Mouse (Mus musculus): ENCODE results near the gene Wnt3. TPM values are rescaled to one million over a fixed set of nuclear protein-coding genes. Genes with fewer than 3 reads are reported as not detected.
A peak's percentile ranks its signal among the peaks of the same experiment; 100 is the strongest.

Wnt3 gene
- 13.8 and 14.2 TPM in 2 replicates for polyA plus RNA-seq (2014; fragmentation: Nextera tagmentation; extraction: Ambion mirVana)

- ATAC-seq (ENCODE audit: low FRiP score) (peak; percentile 78), DNase-seq (ENCODE audit: low spot score, missing footprints) (peak; percentile 98)
- peaks cover 62% of the 10 kb centered on the region for H3K27me3 ChIP-seq (ENCODE audit: control insufficient read depth, insufficient read depth, low read length)
- H3K4me1 ChIP-seq (ENCODE audit: control insufficient read depth, insufficient read depth, low read length), result peaks cover 37% of the 10 kb centered on the region
- peak within 1 kb of the TSS; percentile 54 for H3K4me3 ChIP-seq (ENCODE audit: low read depth, low read length)
- no peaks in the 10 kb centered on the region for H3K9me3 ChIP-seq (ENCODE audit: control insufficient read depth, low read length)
- H3K4me2 ChIP-seq, result peak within 1 kb of the TSS; percentile 66
- peak within 1 kb of the TSS; percentile 30; the same call in 1 of the 2 replicates for H3K27ac ChIP-seq (ENCODE audit: low read depth, low read length)
- WGBS, result under 1% methylated on average over 60 of the region's 60 CpGs
- H3K36me3 ChIP-seq (ENCODE audit: control insufficient read depth, insufficient read depth, low read length), result no peaks in the 10 kb centered on the region
- peak within 1 kb of the TSS; percentile 70 for H3K9ac ChIP-seq (ENCODE audit: low read length)
Measured at GRCm38 (mm10) chr11:103773387-103774227, at the start of gene Wnt3. Gene Wnt3, plus strand, starts transcription at chr11:103774150.

GRCm38 (mm10) chr11:103724331-103724771 lies 49.6 kb upstream of the Wnt3 start:
- Histone ChIP-seq H3K4me3 (ENCODE audit: low read depth, low read length) (no peak overlapping the region), H3K36me3 (ENCODE audit: control insufficient read depth, insufficient read depth, low read length) (no peaks in the 10 kb centered on the region), H3K4me1 (ENCODE audit: control insufficient read depth, insufficient read depth, low read length) (peaks cover 9% of the 10 kb centered on the region), H3K27me3 (ENCODE audit: control insufficient read depth, insufficient read depth, low read length) (no peaks in the 10 kb centered on the region), H3K4me2 (no peak overlapping the region), H3K9me3 (ENCODE audit: control insufficient read depth, low read length) (no peaks in the 10 kb centered on the region), H3K27ac (ENCODE audit: low read depth, low read length) (no peak overlapping the region), H3K9ac (ENCODE audit: low read length) (no peak overlapping the region)
- WGBS, result 88% methylated on average over 11 of the region's 11 CpGs
- ATAC-seq (ENCODE audit: low FRiP score) (no peak), DNase-seq (ENCODE audit: low spot score, missing footprints) (no peak)

GRCm38 (mm10) chr11:103729282-103729985 lies 44.5 kb upstream of the Wnt3 start:
- no peak overlapping the region for H3K27ac ChIP-seq (ENCODE audit: low read depth, low read length)
- no peak overlapping the region for H3K9ac ChIP-seq (ENCODE audit: low read length)
- H3K4me3 ChIP-seq (ENCODE audit: low read depth, low read length), result no peak overlapping the region
- WGBS, result 77% methylated on average over 9 of the region's 9 CpGs
- H3K36me3 ChIP-seq (ENCODE audit: control insufficient read depth, insufficient read depth, low read length), result no peaks in the 10 kb centered on the region
- no peak overlapping the region for H3K4me2 ChIP-seq
- DNase-seq (ENCODE audit: low spot score, missing footprints) (no peak), ATAC-seq (ENCODE audit: low FRiP score) (no peak)
- H3K27me3 ChIP-seq (ENCODE audit: control insufficient read depth, insufficient read depth, low read length), result no peaks in the 10 kb centered on the region
- H3K4me1 ChIP-seq (ENCODE audit: control insufficient read depth, insufficient read depth, low read length), result no peaks in the 10 kb centered on the region
- no peaks in the 10 kb centered on the region for H3K9me3 ChIP-seq (ENCODE audit: control insufficient read depth, low read length)

GRCm38 (mm10) chr11:103731594-103731993 lies 42.4 kb upstream of the Wnt3 start:
- Histone ChIP-seq H3K27me3 (ENCODE audit: control insufficient read depth, insufficient read depth, low read length) (no peaks in the 10 kb centered on the region), H3K36me3 (ENCODE audit: control insufficient read depth, insufficient read depth, low read length) (no peaks in the 10 kb centered on the region), H3K9ac (ENCODE audit: low read length) (no peak overlapping the region), H3K9me3 (ENCODE audit: control insufficient read depth, low read length) (no peaks in the 10 kb centered on the region), H3K27ac (ENCODE audit: low read depth, low read length) (no peak overlapping the region), H3K4me1 (ENCODE audit: control insufficient read depth, insufficient read depth, low read length) (no peaks in the 10 kb centered on the region), H3K4me3 (ENCODE audit: low read depth, low read length) (no peak overlapping the region), H3K4me2 (no peak overlapping the region)
- DNase-seq (ENCODE audit: low spot score, missing footprints) (no peak), ATAC-seq (ENCODE audit: low FRiP score) (no peak)
- WGBS, result 91% methylated on average over 9 of the region's 9 CpGs

GRCm38 (mm10) chr11:103732306-103732705 lies 41.6 kb upstream of the Wnt3 start:
- Histone ChIP-seq H3K36me3 (ENCODE audit: control insufficient read depth, insufficient read depth, low read length) (no peaks in the 10 kb centered on the region), H3K4me3 (ENCODE audit: low read depth, low read length) (no peak overlapping the region), H3K9me3 (ENCODE audit: control insufficient read depth, low read length) (no peaks in the 10 kb centered on the region), H3K4me1 (ENCODE audit: control insufficient read depth, insufficient read depth, low read length) (no peaks in the 10 kb centered on the region), H3K9ac (ENCODE audit: low read length) (no peak overlapping the region), H3K27ac (ENCODE audit: low read depth, low read length) (no peak overlapping the region), H3K4me2 (no peak overlapping the region), H3K27me3 (ENCODE audit: control insufficient read depth, insufficient read depth, low read length) (no peaks in the 10 kb centered on the region)
- no peak for DNase-seq (ENCODE audit: low spot score, missing footprints)
- WGBS, result 82% methylated on average over 7 of the region's 7 CpGs
- ATAC-seq (ENCODE audit: low FRiP score), result no peak

- WGBS, result 69% methylated on average over 4 of the region's 4 CpGs
- Histone ChIP-seq H3K4me1 (ENCODE audit: control insufficient read depth, insufficient read depth, low read length) (no peaks in the 10 kb centered on the region), H3K4me3 (ENCODE audit: low read depth, low read length) (no peak overlapping the region), H3K27me3 (ENCODE audit: control insufficient read depth, insufficient read depth, low read length) (no peaks in the 10 kb centered on the region; the same call in 1 of the 2 replicates), H3K4me2 (no peak overlapping the region), H3K36me3 (ENCODE audit: control insufficient read depth, insufficient read depth, low read length) (no peaks in the 10 kb centered on the region), H3K27ac (ENCODE audit: low read depth, low read length) (no peak overlapping the region), H3K9me3 (ENCODE audit: control insufficient read depth, low read length) (no peaks in the 10 kb centered on the region), H3K9ac (ENCODE audit: low read length) (no peak overlapping the region)
- ATAC-seq (ENCODE audit: low FRiP score) (no peak), DNase-seq (ENCODE audit: low spot score, missing footprints) (no peak)
Measured at GRCm38 (mm10) chr11:103733069-103733468, 40.9 kb upstream of the Wnt3 start.

GRCm38 (mm10) chr11:103733961-103734360 lies 40.0 kb upstream of the Wnt3 start:
- 91% methylated on average over 2 of the region's 2 CpGs for WGBS
- Histone ChIP-seq H3K9me3 (ENCODE audit: control insufficient read depth, low read length) (no peaks in the 10 kb centered on the region), H3K4me2 (no peak overlapping the region), H3K27ac (ENCODE audit: low read depth, low read length) (no peak overlapping the region), H3K4me3 (ENCODE audit: low read depth, low read length) (no peak overlapping the region), H3K27me3 (ENCODE audit: control insufficient read depth, insufficient read depth, low read length) (no peaks in the 10 kb centered on the region; the same call in 1 of the 2 replicates), H3K36me3 (ENCODE audit: control insufficient read depth, insufficient read depth, low read length) (no peaks in the 10 kb centered on the region), H3K4me1 (ENCODE audit: control insufficient read depth, insufficient read depth, low read length) (no peaks in the 10 kb centered on the region), H3K9ac (ENCODE audit: low read length) (no peak overlapping the region)
- ATAC-seq (ENCODE audit: low FRiP score) (no peak), DNase-seq (ENCODE audit: low spot score, missing footprints) (no peak)

GRCm38 (mm10) chr11:103734411-103735045 lies 39.4 kb upstream of the Wnt3 start:
- Histone ChIP-seq H3K9me3 (ENCODE audit: control insufficient read depth, low read length) (no peaks in the 10 kb centered on the region), H3K4me3 (ENCODE audit: low read depth, low read length) (no peak overlapping the region), H3K4me1 (ENCODE audit: control insufficient read depth, insufficient read depth, low read length) (no peaks in the 10 kb centered on the region), H3K27me3 (ENCODE audit: control insufficient read depth, insufficient read depth, low read length) (no peaks in the 10 kb centered on the region; the same call in 1 of the 2 replicates), H3K36me3 (ENCODE audit: control insufficient read depth, insufficient read depth, low read length) (no peaks in the 10 kb centered on the region), H3K4me2 (no peak overlapping the region), H3K27ac (ENCODE audit: low read depth, low read length) (no peak overlapping the region), H3K9ac (ENCODE audit: low read length) (no peak overlapping the region)
- WGBS, result 83% methylated on average over 5 of the region's 5 CpGs
- ATAC-seq (ENCODE audit: low FRiP score) (no peak), DNase-seq (ENCODE audit: low spot score, missing footprints) (no peak)

Measured in midbrain, embryonic 11.5 days (tissue).